Mouse (Mus musculus): ENCODE measurements at regions not wholly inside any gene's neighbourhood (a gene's known extent, or its start where the extent isn't known, plus 50 kb on each side); places are given as distances from the start of the nearest gene placed in this dataset.

GRCm38 (mm10) chr6:118324559-118324958, 94.7 kb downstream of the Bms1 start:
- TF ChIP-seq POLR2A (IDR thresholded peaks at IDR 0.05; ENCODE audit: extremely low read depth, insufficient read depth, low read length), result no peak
- TF ChIP-seq CTCF (IDR thresholded peaks at IDR 0.05; ENCODE audit: extremely low read depth, insufficient read depth, low read length), result no peak
